Mouse (Mus musculus): ENCODE measurements around the gene Gna12. TPM values are rescaled to one million over a fixed set of nuclear protein-coding genes. Genes with fewer than 3 reads are reported as not detected.

The Gna12 gene
- polyA plus RNA-seq (2012; rRNA removed): 49.9 and 71.1 TPM in 2 replicates

DNA sequence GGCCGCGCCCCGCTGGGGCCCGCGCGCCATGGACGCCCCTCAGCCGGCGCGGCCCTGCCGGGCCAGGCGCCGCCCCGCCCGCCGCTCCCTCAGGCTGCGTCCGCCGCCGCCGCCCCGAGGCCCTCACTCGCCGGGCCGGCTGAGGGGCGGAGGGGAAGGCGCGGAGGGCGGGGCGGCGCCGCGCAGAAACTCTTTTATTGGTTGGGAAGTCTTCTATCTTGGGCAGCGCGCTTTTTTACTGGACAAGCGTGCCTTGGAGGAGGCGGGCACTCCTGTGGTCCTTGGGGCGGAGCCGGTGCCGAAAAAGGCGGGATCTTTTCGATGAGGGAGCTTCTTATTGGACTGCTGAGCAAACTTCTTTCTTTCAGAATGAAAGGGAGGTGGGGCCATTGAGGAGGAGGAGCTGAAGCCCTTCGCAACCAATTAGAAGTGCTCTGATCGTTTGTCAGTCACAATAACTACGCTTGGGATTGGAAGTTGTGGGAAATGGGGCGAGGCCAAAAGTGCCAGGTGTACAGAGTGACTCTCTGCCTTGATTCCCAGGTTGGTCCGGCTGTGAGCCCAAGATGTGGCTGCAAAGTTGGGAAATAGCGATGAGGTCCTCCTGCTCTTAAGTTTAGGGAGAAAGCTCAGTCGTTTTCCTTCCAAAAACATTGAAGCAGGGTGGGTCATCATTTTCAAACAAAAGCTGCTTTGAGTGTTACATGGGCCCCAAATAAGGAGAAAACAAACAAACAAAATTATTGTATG lies at the start of gene Gna12:
Gna12 (minus strand) TSS at position 118 of the 750 bp plus-strand sequence.

DNA sequence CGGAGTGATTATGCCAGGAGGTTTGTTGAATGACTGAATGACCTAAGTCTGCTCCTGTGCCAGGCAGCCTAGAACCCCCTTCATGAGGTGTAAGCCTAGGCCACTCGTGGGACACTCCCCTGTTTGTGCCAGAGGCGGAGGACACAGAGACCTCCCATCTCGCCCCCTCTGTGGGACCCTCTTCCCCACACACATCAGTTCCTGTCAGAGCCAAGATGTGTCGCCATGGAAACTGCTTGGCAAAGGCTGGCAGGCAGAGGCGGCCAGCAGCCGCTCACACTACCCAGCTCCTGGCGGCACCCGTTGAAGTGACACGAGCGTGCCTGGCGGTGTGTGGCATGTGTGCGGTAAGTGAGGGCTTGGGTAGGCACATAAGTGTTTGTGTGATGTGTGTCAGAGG lies 106.4 kb downstream of the Gna12 start, which contains the start of gene Amz1:
Amz1 (plus strand) TSS at position 306 of the 400 bp plus-strand sequence.

Other genes with a start within 250 kb of the Gna12 start
- 53.1 and 54.0 TPM in 2 replicates for gene Lfng, start 223.1 kb downstream of the Gna12 start, polyA plus RNA-seq (2012; rRNA removed)
- gene Ttyh3, start 181.4 kb downstream of the Gna12 start, polyA plus RNA-seq (2012; rRNA removed): 121 and 127 TPM in 2 replicates
- 31.4 and 34.4 TPM in 2 replicates for gene Iqce, start 128.1 kb downstream of the Gna12 start, polyA plus RNA-seq (2012; rRNA removed)
- 18.4 and 19.4 TPM in 2 replicates for gene Brat1, start 125.4 kb downstream of the Gna12 start, polyA plus RNA-seq (2012; rRNA removed)
- 0.73 and 0.89 TPM in 2 replicates for gene Amz1, start 106.3 kb downstream of the Gna12 start, polyA plus RNA-seq (2012; rRNA removed)
- gene Card11, start 170.2 kb upstream of the Gna12 start, polyA plus RNA-seq (2012; rRNA removed): 0.08 and 0.19 TPM in 2 replicates

All from central nervous system, embryonic 11.5 days (tissue).